Mouse (Mus musculus): Measurements from ENCODE around the gene Sar1a. TPM values are rescaled to one million over a fixed set of nuclear protein-coding genes. Genes with fewer than 3 reads are reported as not detected.

Sar1a gene
- polyA plus RNA-seq, 1 experiment from 2014 or later = 273 TPM

- Histone ChIP-seq H3K4me2 (ENCODE audit: low read depth, low read length) (no peak overlapping the region), H3K27ac (replicated peaks; ENCODE audit: low read depth, low read length) (no peak overlapping the region), H3K27me3 (ENCODE audit: control insufficient read depth, insufficient read depth, low read length) (no peaks in the 10 kb centered on the region), H3K36me3 (replicated peaks; ENCODE audit: control insufficient read depth, insufficient read depth, low read depth, low read length) (peaks cover 32% of the 10 kb centered on the region), H3K4me1 (ENCODE audit: control insufficient read depth, insufficient read depth, low read length) (no peaks in the 10 kb centered on the region), H3K4me3 (ENCODE audit: low read depth, low read length) (no peak overlapping the region), H3K9me3 (replicated peaks; ENCODE audit: control insufficient read depth, low read length) (no peaks in the 10 kb centered on the region; the same call in 1 of the 2 replicates), H3K9ac (replicated peaks; ENCODE audit: low read length) (no peak overlapping the region)
- 89% methylated on average over 4 of the region's 4 CpGs for WGBS
- no peak for ATAC-seq (replicated peaks; ENCODE audit: insufficient number of reproducible peaks, low FRiP score, low TSS enrichment, low read depth)
- DNase-seq (ENCODE audit: low spot score) = no peak
These were observed 61.8 kb downstream of the Sar1a start for GRCm38 (mm10) chr10:61741873-61742272.

- Histone ChIP-seq H3K27me3 (ENCODE audit: control insufficient read depth, insufficient read depth, low read length) (no peaks in the 10 kb centered on the region), H3K4me3 (ENCODE audit: low read depth, low read length) (no peak overlapping the region), H3K4me2 (ENCODE audit: low read depth, low read length) (no peak overlapping the region), H3K27ac (replicated peaks; ENCODE audit: low read depth, low read length) (no peak overlapping the region), H3K9ac (replicated peaks; ENCODE audit: low read length) (no peak overlapping the region), H3K4me1 (ENCODE audit: control insufficient read depth, insufficient read depth, low read length) (no peaks in the 10 kb centered on the region), H3K9me3 (replicated peaks; ENCODE audit: control insufficient read depth, low read length) (no peaks in the 10 kb centered on the region; the same call in 1 of the 2 replicates), H3K36me3 (replicated peaks; ENCODE audit: control insufficient read depth, insufficient read depth, low read depth, low read length) (peaks cover 36% of the 10 kb centered on the region)
- no peak for DNase-seq (ENCODE audit: low spot score)
- no peak for ATAC-seq (replicated peaks; ENCODE audit: insufficient number of reproducible peaks, low FRiP score, low TSS enrichment, low read depth)
- 93% methylated on average over 8 of the region's 8 CpGs for WGBS
These were observed 62.2 kb downstream of the Sar1a start for GRCm38 (mm10) chr10:61742336-61742735.

Other genes with a start within 250 kb of the Sar1a start
- gene Eif4ebp2, start 227.6 kb upstream of the Sar1a start, polyA plus RNA-seq (2014; fragmentation: Nextera tagmentation; extraction: Ambion mirVana) = 27.8 and 35.2 TPM in 2 replicates
- 11.1 and 11.6 TPM in 2 replicates for gene Lrrc20, start 204.5 kb upstream of the Sar1a start, polyA plus RNA-seq (2014; fragmentation: Nextera tagmentation; extraction: Ambion mirVana)
- gene Npffr1, start 84.8 kb upstream of the Sar1a start, polyA plus RNA-seq (2014; fragmentation: Nextera tagmentation; extraction: Ambion mirVana) = 0.06 and 0.11 TPM in 2 replicates
- 312 and 320 TPM in 2 replicates for gene Ppa1, start 31.7 kb upstream of the Sar1a start, polyA plus RNA-seq (2014; fragmentation: Nextera tagmentation; extraction: Ambion mirVana)
- gene Tysnd1, start 15.2 kb downstream of the Sar1a start, polyA plus RNA-seq (2014; fragmentation: Nextera tagmentation; extraction: Ambion mirVana) = 30.7 and 36.6 TPM in 2 replicates
- 8.2 and 8.6 TPM in 2 replicates for gene Aifm2, start 35.0 kb downstream of the Sar1a start, polyA plus RNA-seq (2014; fragmentation: Nextera tagmentation; extraction: Ambion mirVana)
- 319 and 335 TPM in 2 replicates for gene H2afy2, start 103.8 kb downstream of the Sar1a start, polyA plus RNA-seq (2014; fragmentation: Nextera tagmentation; extraction: Ambion mirVana)

Measured in embryonic facial prominence, embryonic 11.5 days (tissue).